15 mouse cellular contexts compared by ENCODE assay signal in genomic region chr4:86335861-86336415, GRCm38 (mm10).
DNase-seq lines count a peak whose midpoint lies in the region; TF ChIP-seq lines count a peak whose summit lies in the region.
"Had no signal": no experiment of that assay in that cellular context is flagged by ENCODE, and none has a peak within 500 bp of the region (broad histone marks: within the 10 kb centered on the region; RNA-seq: fewer than 3 reads in every experiment).

No protein-coding gene starts in this region.

- peak overlapping the region; percentile 66 for H3K27ac ChIP-seq in kidney, adult 2 months (ENCODE audit: insufficient read depth, low read depth, low read length)
- H3K27ac ChIP-seq: hindbrain, embryonic 13.5 days; midbrain, embryonic 15.5 days had no signal

- peaks cover 3% of the 10 kb centered on the region for H3K4me1 ChIP-seq in kidney, adult 2 months (ENCODE audit: control insufficient read depth, insufficient read depth, low read length)
- H3K4me1 ChIP-seq: hindbrain, embryonic 13.5 days; midbrain, embryonic 15.5 days had no signal

- no peak overlapping the region for H3K4me3 ChIP-seq in kidney, adult 2 months (ENCODE audit: insufficient read depth, low read depth, low read length)
- H3K4me3 ChIP-seq: hindbrain, embryonic 13.5 days; midbrain, embryonic 15.5 days had no signal

- WGBS in kidney, adult 2 months, result 39% methylated on average over 10 of the region's 10 CpGs

- TF ChIP-seq CTCF in kidney, adult 2 months (conservative IDR thresholded peaks at IDR 0.05; ENCODE audit: insufficient read depth, insufficient read length, low read depth, low read length), result no peak

- DNase-seq in embryo, embryonic 10.5 days (ENCODE audit: low spot score), result peak; percentile 20
- DNase-seq in embryo, embryonic 9.5 days (ENCODE audit: extremely low spot score), result no peak
- DNase-seq in kidney, adult 2 months, result peak; percentile 42
- DNase-seq in kidney, adult 18-20 months, result no peak
- DNase-seq in fibroblast of lung, adult 2 months (ENCODE audit: low read depth), result peak; percentile 30
- peak; percentile 32 for DNase-seq in mesoderm, embryonic 11.5 days (ENCODE audit: low read depth, low spot score)
- no peak for DNase-seq in spleen, postnatal 4 days (ENCODE audit: low spot score in 2 of 2)
- DNase-seq in urinary bladder, adult 18-20 months (ENCODE audit: low spot score in 2 of 2), result no peak
- DNase-seq: cerebellum, adult 11-12 months; gastrocnemius, postnatal 10 days; lung, postnatal 10 days; right cerebral cortex, postnatal 14 days had no signal

- TF ChIP-seq POLR2A in kidney, adult 2 months (IDR thresholded peaks at IDR 0.05; ENCODE audit: low read depth, low read length), result no peak

- H3K36me3 ChIP-seq in kidney, adult 2 months (ENCODE audit: control insufficient read depth, insufficient read depth, low read length), result no peaks in the 10 kb centered on the region
- H3K36me3 ChIP-seq: hindbrain, embryonic 13.5 days; midbrain, embryonic 15.5 days had no signal

- no peaks in the 10 kb centered on the region for H3K27me3 ChIP-seq in kidney, adult 2 months (replicated peaks; ENCODE audit: control insufficient read depth, insufficient read depth, low read length)
- H3K27me3 ChIP-seq: hindbrain, embryonic 13.5 days; midbrain, embryonic 15.5 days; Patski had no signal

Comparison
In these comparisons a context has a peak if more than half of its experiments do, and no peak if none do; other contexts are left out.
1. DNase-seq: peak in embryo, embryonic 10.5 days (single experiment), kidney, adult 2 months (single experiment), fibroblast of lung, adult 2 months (single experiment) and mesoderm, embryonic 11.5 days (single experiment); none in embryo, embryonic 9.5 days (single experiment), kidney, adult 18-20 months (single experiment), spleen, postnatal 4 days (0 of 2) and urinary bladder, adult 18-20 months (0 of 2).